In genomic region chr7:101513655-101514054, GRCm38 (mm10) we compare ENCODE assay signal across 13 mouse cellular contexts.
DNase-seq lines count a peak whose midpoint lies in the region; ATAC-seq lines count a peak whose summit lies in the region.
"Had no signal": no experiment of that assay in that cellular context is flagged by ENCODE, and none has a peak within 500 bp of the region (broad histone marks: within the 10 kb centered on the region; RNA-seq: fewer than 3 reads in every experiment).

No protein-coding gene starts in this region.

- 24% methylated on average over 7 of the region's 7 CpGs for WGBS in forebrain, embryonic 14.5 days
- WGBS in forebrain, embryonic 11.5 days = 85% methylated on average over 7 of the region's 7 CpGs
- 60% methylated on average over 7 of the region's 7 CpGs for WGBS in midbrain, embryonic 16.5 days
- 60% methylated on average over 7 of the region's 7 CpGs for WGBS in midbrain, embryonic 15.5 days
- 22% methylated on average over 7 of the region's 7 CpGs for WGBS in forebrain, embryonic 16.5 days

- H3K9me3 ChIP-seq in forebrain, embryonic 14.5 days (replicated peaks; ENCODE audit: control insufficient read depth, low read length) = no peaks in the 10 kb centered on the region
- no peaks in the 10 kb centered on the region for H3K9me3 ChIP-seq in forebrain, embryonic 11.5 days (ENCODE audit: control insufficient read depth, low read length)
- no peaks in the 10 kb centered on the region for H3K9me3 ChIP-seq in midbrain, embryonic 16.5 days (replicated peaks; ENCODE audit: control insufficient read depth, low read length, poor library complexity, severe bottlenecking)
- H3K9me3 ChIP-seq in midbrain, embryonic 15.5 days = no peaks in the 10 kb centered on the region
- H3K9me3 ChIP-seq in forebrain, embryonic 16.5 days (ENCODE audit: control insufficient read depth, low read length) = no peaks in the 10 kb centered on the region
- H3K9me3 ChIP-seq: heart, embryonic 15.5 days had no signal

- H3K27me3 ChIP-seq in forebrain, embryonic 14.5 days (replicated peaks; ENCODE audit: control insufficient read depth, insufficient read depth, low read length) = no peaks in the 10 kb centered on the region
- H3K27me3 ChIP-seq in forebrain, embryonic 11.5 days (ENCODE audit: control insufficient read depth, insufficient read depth, low read length) = no peaks in the 10 kb centered on the region
- no peaks in the 10 kb centered on the region for H3K27me3 ChIP-seq in midbrain, embryonic 16.5 days (ENCODE audit: control insufficient read depth, insufficient read depth, low read depth, low read length)
- H3K27me3 ChIP-seq in midbrain, embryonic 15.5 days (replicated peaks) = no peaks in the 10 kb centered on the region
- no peaks in the 10 kb centered on the region for H3K27me3 ChIP-seq in forebrain, embryonic 16.5 days (replicated peaks; ENCODE audit: control insufficient read depth, insufficient read depth, low read length)
- H3K27me3 ChIP-seq: heart, embryonic 15.5 days had no signal

- peaks cover 7% of the 10 kb centered on the region for H3K4me1 ChIP-seq in forebrain, embryonic 14.5 days (ENCODE audit: control insufficient read depth, insufficient read depth, low read length)
- H3K4me1 ChIP-seq in forebrain, embryonic 11.5 days (replicated peaks; ENCODE audit: control insufficient read depth, insufficient read depth, low read length) = no peaks in the 10 kb centered on the region
- H3K4me1 ChIP-seq in midbrain, embryonic 16.5 days (ENCODE audit: control insufficient read depth, insufficient read depth, low read length) = no peaks in the 10 kb centered on the region
- H3K4me1 ChIP-seq in midbrain, embryonic 15.5 days = peaks cover 9% of the 10 kb centered on the region; the same call in 1 of the 2 replicates
- peaks cover 9% of the 10 kb centered on the region for H3K4me1 ChIP-seq in forebrain, embryonic 16.5 days (replicated peaks; ENCODE audit: control insufficient read depth, insufficient read depth, low read length)
- H3K4me1 ChIP-seq: heart, embryonic 15.5 days had no signal

- ATAC-seq in forebrain, embryonic 14.5 days = peak; percentile 77
- no peak for ATAC-seq in forebrain, embryonic 11.5 days (replicated peaks; ENCODE audit: low FRiP score)
- ATAC-seq in midbrain, embryonic 16.5 days = 0 out of 2 replicates have a peak, but pooled peaks have one; percentile 30
- ATAC-seq in midbrain, embryonic 15.5 days (replicated peaks) = no peak
- ATAC-seq in forebrain, embryonic 16.5 days = peak; percentile 69
- ATAC-seq in megakaryocyte progenitor cell, adult 5-6 weeks (replicated peaks; ENCODE audit: poor library complexity) = no peak
- ATAC-seq: intestine, postnatal 0 days had no signal

- H3K27ac ChIP-seq in forebrain, embryonic 14.5 days (ENCODE audit: low read depth, low read length) = no peak overlapping the region
- H3K27ac ChIP-seq in forebrain, embryonic 11.5 days (ENCODE audit: low read depth, low read length) = no peak overlapping the region
- H3K27ac ChIP-seq in midbrain, embryonic 16.5 days (ENCODE audit: low read length) = no peak overlapping the region
- no peak overlapping the region for H3K27ac ChIP-seq in midbrain, embryonic 15.5 days
- no peak overlapping the region for H3K27ac ChIP-seq in forebrain, embryonic 16.5 days (ENCODE audit: low read length)
- H3K27ac ChIP-seq: heart, embryonic 15.5 days had no signal

- H3K4me3 ChIP-seq in forebrain, embryonic 14.5 days (ENCODE audit: low read depth, low read length) = no peak overlapping the region
- H3K4me3 ChIP-seq in forebrain, embryonic 11.5 days (ENCODE audit: low read depth, low read length) = no peak overlapping the region
- H3K4me3 ChIP-seq in midbrain, embryonic 16.5 days (ENCODE audit: low read depth, low read length) = no peak overlapping the region
- no peak overlapping the region for H3K4me3 ChIP-seq in midbrain, embryonic 15.5 days
- H3K4me3 ChIP-seq in forebrain, embryonic 16.5 days (replicated peaks; ENCODE audit: low read length) = no peak overlapping the region
- H3K4me3 ChIP-seq: heart, embryonic 15.5 days had no signal

- no peak overlapping the region for H3K4me2 ChIP-seq in forebrain, embryonic 14.5 days (ENCODE audit: low read length)
- H3K4me2 ChIP-seq in forebrain, embryonic 11.5 days (ENCODE audit: low read depth, low read length, severe bottlenecking) = no peak overlapping the region
- H3K4me2 ChIP-seq in midbrain, embryonic 16.5 days (ENCODE audit: low read length) = no peak overlapping the region
- no peak overlapping the region for H3K4me2 ChIP-seq in midbrain, embryonic 15.5 days
- H3K4me2 ChIP-seq in forebrain, embryonic 16.5 days (ENCODE audit: low read length) = no peak overlapping the region
- H3K4me2 ChIP-seq: heart, embryonic 15.5 days had no signal

- no peaks in the 10 kb centered on the region for H3K36me3 ChIP-seq in forebrain, embryonic 14.5 days (ENCODE audit: control insufficient read depth, insufficient read depth, low read length)
- no peaks in the 10 kb centered on the region for H3K36me3 ChIP-seq in forebrain, embryonic 11.5 days (ENCODE audit: control insufficient read depth, insufficient read depth, low read length)
- H3K36me3 ChIP-seq in midbrain, embryonic 16.5 days (ENCODE audit: control insufficient read depth, insufficient read depth, low read length) = no peaks in the 10 kb centered on the region
- H3K36me3 ChIP-seq in midbrain, embryonic 15.5 days (replicated peaks) = no peaks in the 10 kb centered on the region
- H3K36me3 ChIP-seq in forebrain, embryonic 16.5 days (ENCODE audit: control insufficient read depth, insufficient read depth) = no peaks in the 10 kb centered on the region
- H3K36me3 ChIP-seq: heart, embryonic 15.5 days had no signal

- DNase-seq in forebrain, embryonic 14.5 days (ENCODE audit: low spot score) = peak; percentile 81
- no peak for DNase-seq in forebrain, embryonic 11.5 days (ENCODE audit: low spot score)
- DNase-seq in yolk sac, embryonic 10.5 days (ENCODE audit: low spot score) = no peak
- no peak for DNase-seq in spleen, postnatal 4 days (ENCODE audit: low spot score in 2 of 2)
- DNase-seq: B cell, adult 2 months; spleen, adult 18-20 months; thymus, postnatal 14 days had no signal

- no peak overlapping the region for H3K9ac ChIP-seq in forebrain, embryonic 14.5 days (ENCODE audit: low read length)
- H3K9ac ChIP-seq in forebrain, embryonic 11.5 days (ENCODE audit: low read length) = no peak overlapping the region
- H3K9ac ChIP-seq in midbrain, embryonic 16.5 days (ENCODE audit: low read depth, low read length) = no peak overlapping the region
- H3K9ac ChIP-seq in midbrain, embryonic 15.5 days = no peak overlapping the region
- H3K9ac ChIP-seq in forebrain, embryonic 16.5 days (replicated peaks; ENCODE audit: low read depth, low read length) = no peak overlapping the region
- H3K9ac ChIP-seq: heart, embryonic 15.5 days had no signal

Comparison
In these comparisons a context has a peak if more than half of its experiments do, and no peak if none do; other contexts are left out.
1. ATAC-seq: peak in forebrain, embryonic 14.5 days (single experiment), midbrain, embryonic 16.5 days (single experiment) and forebrain, embryonic 16.5 days (single experiment); none in forebrain, embryonic 11.5 days (single experiment), midbrain, embryonic 15.5 days (single experiment) and megakaryocyte progenitor cell, adult 5-6 weeks (single experiment).